Mouse (Mus musculus): ENCODE results near the gene Magi2. TPM values are rescaled to one million over a fixed set of nuclear protein-coding genes. Genes with fewer than 3 reads are reported as not detected.

Magi2 gene
- polyA plus RNA-seq, 2 experiments = 0.08 to 0.15 TPM

DNA sequence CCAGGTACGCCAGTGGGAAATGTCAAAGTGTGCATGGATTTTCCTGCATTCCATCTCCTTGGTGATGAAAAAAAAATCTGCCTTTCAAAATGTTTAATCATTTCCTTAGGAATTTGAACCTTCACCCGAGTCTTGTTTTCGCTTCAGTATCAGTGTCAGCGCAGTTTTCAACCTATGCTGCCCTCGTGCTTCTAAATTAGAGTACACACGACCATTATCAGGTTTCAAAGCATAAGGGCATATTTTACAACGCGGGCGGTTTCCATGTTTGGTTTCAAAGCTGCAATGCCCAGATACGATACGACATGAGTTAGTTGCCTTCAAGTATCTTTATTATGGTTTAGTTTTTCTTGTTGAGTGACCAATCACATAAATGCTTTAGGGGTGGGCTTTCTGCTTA is 1067.7 kb downstream of the Magi2 start:
- no peak for DNase-seq (ENCODE audit: low read depth in 3 of 3, low spot score in 3 of 3)
- ATAC-seq (ENCODE audit: insufficient read depth) = no peak
- Histone ChIP-seq H3K4me2 (ENCODE audit: low read depth) (no peak overlapping the region), H3K36me3 (replicated peaks; ENCODE audit: control insufficient read depth, insufficient read depth, low read depth) (no peaks in the 10 kb centered on the region), H3K4me3 (ENCODE audit: insufficient read depth in 1 of 2, low read depth in 2 of 2, low read length in 2 of 2) (no peak overlapping the region), H3K27me3 (ENCODE audit: control insufficient read depth, insufficient read depth, low read length) (no peaks in the 10 kb centered on the region), H3K9me3 (ENCODE audit: control insufficient read depth, low read length) (no peaks in the 10 kb centered on the region), H3K9ac (replicated peaks) (no peak overlapping the region), H3K27ac (no peak overlapping the region), H3K4me1 (replicated peaks; ENCODE audit: control insufficient read depth in 2 of 2, insufficient read depth in 2 of 2, low read length in 1 of 2) (no peaks in the 10 kb centered on the region)
- no peak for TF ChIP-seq CTCF (IDR thresholded peaks at IDR 0.05; ENCODE audit: low read depth)
- TF ChIP-seq EP300 (IDR thresholded peaks at IDR 0.05; ENCODE audit: low read depth) = no peak
- WGBS (ENCODE audit: insufficient replicate concordance) = 66% methylated on average over 11 of the region's 11 CpGs

DNA sequence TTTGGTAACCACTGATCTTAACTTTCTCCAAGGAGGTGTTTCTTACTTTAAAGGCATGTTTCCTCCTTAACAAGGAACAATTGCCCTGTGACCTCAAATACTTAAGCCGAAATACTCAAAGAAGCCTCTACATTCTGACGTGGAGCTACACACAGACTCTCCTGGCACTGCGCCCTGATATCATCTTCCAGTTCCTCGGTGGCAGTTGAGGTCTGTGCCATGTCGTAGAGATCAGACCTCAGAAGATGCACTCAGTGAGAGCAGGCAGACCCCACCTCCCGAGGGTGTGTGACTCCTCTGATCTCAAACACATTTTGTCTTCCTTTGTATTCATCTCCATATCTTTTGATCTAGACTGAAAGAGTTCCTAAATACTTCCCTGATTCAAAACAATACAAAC is 1073.0 kb downstream of the Magi2 start:
- no peaks in the 10 kb centered on the region for H3K4me1 ChIP-seq (replicated peaks; ENCODE audit: control insufficient read depth in 2 of 2, insufficient read depth in 2 of 2, low read length in 1 of 2)
- DNase-seq (ENCODE audit: low read depth in 3 of 3, low spot score in 3 of 3) (no peak), ATAC-seq (ENCODE audit: insufficient read depth) (no peak)
- TF ChIP-seq EP300 (IDR thresholded peaks at IDR 0.05; ENCODE audit: low read depth) (no peak), CTCF (IDR thresholded peaks at IDR 0.05; ENCODE audit: low read depth) (no peak)
- no peak overlapping the region for H3K9ac ChIP-seq (replicated peaks)
- no peak overlapping the region for H3K4me3 ChIP-seq (ENCODE audit: insufficient read depth in 1 of 2, low read depth in 2 of 2, low read length in 2 of 2)
- no peak overlapping the region for H3K4me2 ChIP-seq (ENCODE audit: low read depth)
- 57% methylated on average over 6 of the region's 6 CpGs for WGBS (ENCODE audit: insufficient replicate concordance)
- H3K9me3 ChIP-seq (ENCODE audit: control insufficient read depth, low read length) = no peaks in the 10 kb centered on the region
- H3K36me3 ChIP-seq (replicated peaks; ENCODE audit: control insufficient read depth, insufficient read depth, low read depth) = no peaks in the 10 kb centered on the region
- no peaks in the 10 kb centered on the region for H3K27me3 ChIP-seq (ENCODE audit: control insufficient read depth, insufficient read depth, low read length)
- no peak overlapping the region for H3K27ac ChIP-seq

DNA sequence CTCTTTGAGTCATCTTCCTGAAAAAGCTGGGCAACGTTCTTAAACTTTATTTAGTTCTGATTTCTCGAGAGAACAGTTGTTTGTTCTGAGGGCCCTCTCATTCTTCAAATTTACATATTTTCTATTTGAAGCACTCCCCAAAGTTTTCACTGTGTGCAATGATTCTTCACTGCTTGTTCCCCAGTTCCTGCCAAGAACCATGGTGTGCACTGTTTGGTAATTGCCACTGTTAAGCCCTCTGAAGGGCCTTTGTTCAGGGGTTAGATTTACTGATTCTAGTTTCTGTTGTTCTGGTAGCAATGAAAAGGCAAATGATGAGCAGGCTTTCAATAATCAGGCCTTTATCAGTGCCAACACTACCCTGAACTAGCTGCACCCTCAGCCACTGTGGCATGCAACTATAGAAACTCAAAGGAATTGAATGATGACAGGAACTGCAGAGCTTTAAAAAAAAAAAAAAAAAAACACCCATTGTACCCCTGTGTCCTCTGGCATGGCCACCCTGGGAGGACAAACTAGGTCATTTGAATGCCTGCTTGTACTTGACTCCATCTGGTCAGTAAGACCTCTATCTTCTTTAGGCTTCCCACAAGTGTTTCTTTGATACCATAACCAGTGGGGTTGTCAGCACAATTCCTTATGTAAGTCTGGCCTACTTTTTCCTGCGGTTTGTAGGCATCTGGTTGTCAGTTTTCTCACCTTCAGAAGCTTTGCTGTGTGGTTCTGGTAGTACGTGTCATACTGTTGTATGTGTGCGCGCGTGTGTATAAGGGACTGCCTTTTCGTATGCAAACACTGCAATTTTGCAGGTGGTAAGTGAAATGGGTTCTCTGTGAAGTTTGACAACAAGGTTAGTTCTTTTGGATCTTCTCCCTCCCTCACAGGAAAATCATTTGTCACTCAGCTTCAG is 1076.5 kb downstream of the Magi2 start:
- Histone ChIP-seq H3K36me3 (replicated peaks; ENCODE audit: control insufficient read depth, insufficient read depth, low read depth) (no peaks in the 10 kb centered on the region), H3K4me2 (ENCODE audit: low read depth) (no peak overlapping the region), H3K9ac (replicated peaks) (no peak overlapping the region), H3K27me3 (ENCODE audit: control insufficient read depth, insufficient read depth, low read length) (no peaks in the 10 kb centered on the region), H3K9me3 (ENCODE audit: control insufficient read depth, low read length) (no peaks in the 10 kb centered on the region), H3K27ac (no peak overlapping the region), H3K4me3 (ENCODE audit: insufficient read depth in 1 of 2, low read depth in 2 of 2, low read length in 2 of 2) (no peak overlapping the region), H3K4me1 (replicated peaks; ENCODE audit: control insufficient read depth in 2 of 2, insufficient read depth in 2 of 2, low read length in 1 of 2) (no peaks in the 10 kb centered on the region)
- 67% methylated on average over 8 of the region's 8 CpGs for WGBS (ENCODE audit: insufficient replicate concordance)
- ATAC-seq (ENCODE audit: insufficient read depth) = no peak
- TF ChIP-seq CTCF (IDR thresholded peaks at IDR 0.05; ENCODE audit: low read depth) = no peak
- no peak for TF ChIP-seq EP300 (IDR thresholded peaks at IDR 0.05; ENCODE audit: low read depth)
- no peak for DNase-seq (ENCODE audit: low read depth in 3 of 3, low spot score in 3 of 3)

DNA sequence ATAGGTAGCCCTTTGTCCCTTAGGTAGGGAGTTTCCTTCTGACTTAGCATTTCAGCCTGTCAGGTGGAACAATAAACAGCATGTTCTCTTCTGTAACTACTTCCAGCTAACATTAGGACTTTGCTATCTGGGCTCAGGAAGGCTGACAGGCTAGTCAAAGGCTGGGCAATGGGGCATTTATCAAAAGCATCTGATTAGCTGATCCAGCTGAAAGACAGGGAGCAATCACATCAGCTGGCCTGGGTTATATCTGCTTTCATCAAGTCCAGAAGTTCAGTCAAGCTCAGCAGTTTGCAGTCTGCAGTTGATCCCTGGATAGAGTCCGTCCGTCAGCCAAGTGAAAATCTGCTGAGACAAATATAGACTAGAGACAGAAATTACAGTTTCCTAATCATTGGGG is 1094.1 kb downstream of the Magi2 start:
- no peaks in the 10 kb centered on the region for H3K9me3 ChIP-seq (ENCODE audit: control insufficient read depth, low read length)
- H3K27ac ChIP-seq = no peak overlapping the region
- no peaks in the 10 kb centered on the region for H3K36me3 ChIP-seq (replicated peaks; ENCODE audit: control insufficient read depth, insufficient read depth, low read depth)
- DNase-seq (ENCODE audit: low read depth in 3 of 3, low spot score in 3 of 3) (no peak), ATAC-seq (ENCODE audit: insufficient read depth) (no peak)
- no peaks in the 10 kb centered on the region for H3K27me3 ChIP-seq (ENCODE audit: control insufficient read depth, insufficient read depth, low read length)
- H3K4me1 ChIP-seq (replicated peaks; ENCODE audit: control insufficient read depth in 2 of 2, insufficient read depth in 2 of 2, low read length in 1 of 2) = no peaks in the 10 kb centered on the region
- H3K9ac ChIP-seq (replicated peaks) = no peak overlapping the region
- no peak overlapping the region for H3K4me2 ChIP-seq (ENCODE audit: low read depth)
- TF ChIP-seq EP300 (IDR thresholded peaks at IDR 0.05; ENCODE audit: low read depth) = no peak
- no peak for TF ChIP-seq CTCF (IDR thresholded peaks at IDR 0.05; ENCODE audit: low read depth)
- 78% methylated on average over 2 of the region's 2 CpGs for WGBS (ENCODE audit: insufficient replicate concordance)
- H3K4me3 ChIP-seq (ENCODE audit: insufficient read depth in 1 of 2, low read depth in 2 of 2, low read length in 2 of 2) = no peak overlapping the region

DNA sequence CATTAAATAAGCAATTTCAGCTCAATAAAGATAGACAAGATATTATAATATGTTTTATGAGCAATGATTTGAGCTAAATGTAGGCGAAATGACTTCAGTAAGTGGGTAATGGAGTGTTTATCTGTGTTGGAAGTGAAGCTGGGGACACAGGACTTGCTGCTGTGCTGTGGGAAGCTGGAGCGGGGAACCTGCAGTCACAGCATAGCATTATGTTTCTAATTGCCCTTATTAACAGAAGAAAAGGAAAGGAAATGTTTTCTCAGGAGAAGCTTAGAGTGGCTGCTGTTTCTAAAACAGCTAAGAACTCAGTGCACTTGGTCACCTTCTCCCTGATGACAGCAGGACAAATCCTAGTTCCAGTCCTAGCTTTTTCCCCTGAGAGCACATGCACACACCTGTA is 1098.5 kb downstream of the Magi2 start:
- Histone ChIP-seq H3K4me2 (ENCODE audit: low read depth) (no peak overlapping the region), H3K9ac (replicated peaks) (no peak overlapping the region), H3K27me3 (ENCODE audit: control insufficient read depth, insufficient read depth, low read length) (no peaks in the 10 kb centered on the region), H3K27ac (no peak overlapping the region), H3K4me3 (ENCODE audit: insufficient read depth in 1 of 2, low read depth in 2 of 2, low read length in 2 of 2) (no peak overlapping the region), H3K36me3 (replicated peaks; ENCODE audit: control insufficient read depth, insufficient read depth, low read depth) (no peaks in the 10 kb centered on the region), H3K9me3 (ENCODE audit: control insufficient read depth, low read length) (no peaks in the 10 kb centered on the region), H3K4me1 (replicated peaks; ENCODE audit: control insufficient read depth in 2 of 2, insufficient read depth in 2 of 2, low read length in 1 of 2) (no peaks in the 10 kb centered on the region)
- 62% methylated on average over 2 of the region's 2 CpGs for WGBS (ENCODE audit: insufficient replicate concordance)
- DNase-seq (ENCODE audit: low read depth in 3 of 3, low spot score in 3 of 3) (no peak), ATAC-seq (ENCODE audit: insufficient read depth) (no peak)
- no peak for TF ChIP-seq EP300 (IDR thresholded peaks at IDR 0.05; ENCODE audit: low read depth)
